Mouse (Mus musculus): Measurements from ENCODE around the gene Pard3.

Pard3 gene

GRCm38 (mm10) chr8:127600641-127601040, 536.9 kb downstream of the Pard3 start:
- no peak for DNase-seq (ENCODE audit: low spot score in 2 of 2)

- no peak for DNase-seq (ENCODE audit: low spot score in 2 of 2)
Observed at GRCm38 (mm10) chr8:127603062-127603461, 539.4 kb downstream of the Pard3 start.

- DNase-seq (ENCODE audit: low spot score in 2 of 2) = no peak
Observed at GRCm38 (mm10) chr8:127608541-127609270, 545.0 kb downstream of the Pard3 start.

GRCm38 (mm10) chr8:127609316-127609715, 545.6 kb downstream of the Pard3 start:
- DNase-seq (ENCODE audit: low spot score in 2 of 2) = no peak

- DNase-seq (ENCODE audit: low spot score in 2 of 2) = no peak
Observed at GRCm38 (mm10) chr8:127614206-127614605, 550.5 kb downstream of the Pard3 start.

GRCm38 (mm10) chr8:127616681-127617080, 553.0 kb downstream of the Pard3 start:
- DNase-seq (ENCODE audit: low spot score in 2 of 2) = no peak

- no peak for DNase-seq (ENCODE audit: low spot score in 2 of 2)
Observed at GRCm38 (mm10) chr8:127622137-127622536, 558.4 kb downstream of the Pard3 start.

GRCm38 (mm10) chr8:127638232-127639087, 574.8 kb downstream of the Pard3 start:
- DNase-seq (ENCODE audit: low spot score in 2 of 2) = no peak

GRCm38 (mm10) chr8:127639088-127639453, 575.4 kb downstream of the Pard3 start:
- DNase-seq (ENCODE audit: low spot score in 2 of 2) = no peak

- no peak for DNase-seq (ENCODE audit: low spot score in 2 of 2)
Observed at GRCm38 (mm10) chr8:127655559-127655958, 591.9 kb downstream of the Pard3 start.

Measured in spleen, postnatal 4 days (tissue).